Mouse (Mus musculus) retina, adult 2 months (tissue): ENCODE measurements around the gene Fam222a.

Experiments used
- DNase-seq: peaks from one replicate; pipeline ENCODE4 v3.0.0-alpha.2; 2012; ENCODE audit warnings: low read depth, low spot score

The Fam222a gene

DNA sequence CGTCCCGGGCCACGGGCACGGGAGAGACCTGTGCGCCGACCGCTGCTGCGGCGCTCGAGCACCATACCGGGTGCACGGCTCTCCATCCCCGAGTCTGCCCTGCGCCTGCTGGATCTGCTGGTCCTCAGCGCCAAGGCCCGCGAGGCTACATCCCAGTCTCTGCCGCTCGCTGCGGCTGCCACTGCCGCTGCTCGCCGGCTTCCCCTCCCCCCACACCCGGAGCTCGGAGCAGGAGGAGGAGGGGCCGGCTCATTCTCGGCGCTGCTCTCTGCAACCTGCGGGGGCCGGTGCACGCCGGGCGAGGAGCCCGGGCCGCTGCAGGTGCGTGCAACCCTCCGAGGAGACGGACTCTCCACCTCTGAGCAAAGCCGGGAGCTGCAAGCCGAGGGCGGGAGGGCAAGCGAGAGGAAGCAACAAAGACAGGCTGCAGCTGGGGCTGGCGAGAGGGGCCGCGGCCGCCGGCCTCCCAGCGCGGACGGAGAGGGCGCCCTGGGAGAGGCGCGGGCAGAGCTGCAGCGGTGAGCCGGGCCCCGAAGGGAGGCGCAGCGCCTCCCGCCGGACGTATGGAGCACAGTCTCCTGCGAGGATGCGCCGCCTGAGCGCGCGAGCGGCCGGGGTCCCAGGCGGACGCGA, at the start of gene Fam222a:
Gene Fam222a (plus strand): TSS at position 452 of the 633 bp plus-strand sequence.
- no peak for DNase-seq

DNA sequence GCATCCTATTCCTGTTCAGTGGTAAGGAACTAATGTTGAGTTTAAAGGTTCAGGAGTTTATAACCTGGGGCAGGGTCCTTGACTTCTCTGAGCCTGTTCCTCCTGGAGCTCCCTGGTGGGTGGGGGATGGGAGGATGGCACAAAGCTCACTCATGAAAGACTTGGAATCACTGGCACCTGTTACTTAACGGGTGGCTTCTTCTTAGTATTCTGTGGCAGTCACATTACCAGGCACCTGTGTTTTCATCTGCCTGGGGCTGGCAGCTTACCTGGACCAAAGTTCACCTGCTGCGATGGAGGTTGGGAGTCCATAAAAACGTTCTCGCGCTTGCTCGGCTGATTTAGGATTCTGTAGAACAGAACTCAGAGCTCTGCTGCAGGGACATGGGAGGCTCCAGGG, 39.5 kb upstream of the Fam222a start:
- no peak for DNase-seq

DNA sequence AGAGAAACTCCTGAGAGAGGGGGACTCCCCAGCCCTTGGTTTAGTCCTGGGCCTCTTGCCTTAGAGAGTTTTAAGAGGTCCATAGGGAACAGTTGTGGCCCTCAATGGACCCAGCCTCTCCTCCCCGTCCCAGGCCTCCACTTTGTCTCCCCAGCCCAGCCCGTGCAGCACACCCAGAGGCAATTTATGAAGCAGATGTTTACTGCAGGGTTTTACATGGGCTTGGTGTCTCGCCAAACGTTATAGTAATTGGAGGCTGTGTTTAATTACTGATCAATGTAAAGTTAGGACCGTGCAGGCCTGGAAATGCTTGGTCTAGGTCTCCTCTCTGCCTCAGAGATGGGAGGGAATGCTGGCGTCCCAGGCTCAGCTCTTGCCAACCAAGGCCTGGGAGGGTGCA, 37.5 kb upstream of the Fam222a start:
- DNase-seq: no peak

DNA sequence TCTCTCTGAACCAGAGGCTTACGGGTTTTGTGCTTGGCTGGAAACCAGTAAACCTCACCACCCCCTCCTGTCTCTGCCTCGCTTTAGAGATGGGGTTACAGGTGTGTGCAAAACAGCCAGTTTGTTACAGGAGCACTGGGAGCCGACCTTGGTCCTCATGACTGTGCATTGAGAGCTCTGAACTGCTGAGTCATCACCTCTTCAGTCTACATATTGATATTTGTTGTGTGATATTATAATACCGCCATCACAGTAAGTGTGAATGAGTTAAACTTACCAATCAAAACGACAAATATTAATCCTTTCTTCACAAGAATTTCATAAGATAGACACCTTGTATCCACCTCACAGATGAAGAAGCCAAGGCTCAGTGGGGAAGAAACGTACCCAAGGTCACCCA, 35.8 kb upstream of the Fam222a start:
- DNase-seq: no peak

DNA sequence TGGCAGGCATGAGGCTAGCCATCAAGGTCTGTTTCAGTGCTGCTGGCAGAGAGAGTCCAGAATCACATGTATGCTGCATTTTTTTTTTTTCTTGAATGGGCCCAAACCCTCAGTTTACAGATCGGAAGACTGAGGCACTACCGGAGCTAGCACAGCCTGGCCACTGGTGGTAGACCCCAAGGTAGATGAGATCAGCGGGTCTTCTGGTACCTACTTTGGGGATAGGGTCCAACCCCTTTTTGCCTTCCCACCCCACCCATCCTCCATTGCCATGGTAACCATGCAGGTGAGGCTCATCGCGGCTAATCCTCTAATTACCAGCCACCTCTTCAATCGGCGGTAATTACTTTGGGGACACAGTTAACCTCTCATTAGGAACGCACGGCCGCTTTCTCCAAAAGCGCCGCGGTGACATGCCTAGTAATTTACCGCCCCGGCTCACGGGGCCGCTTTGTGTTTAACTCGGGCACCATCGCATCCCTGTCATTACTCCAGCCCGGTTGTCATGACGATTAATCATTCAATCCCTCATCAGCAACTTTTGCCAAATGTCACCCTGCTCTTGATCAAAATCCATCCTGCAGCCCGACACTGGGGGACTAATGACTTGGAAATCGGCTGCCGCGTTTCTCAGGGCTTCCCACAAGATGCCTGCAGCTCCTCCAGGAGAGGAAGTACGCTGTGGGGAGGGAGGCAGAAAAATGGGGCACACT, 30.4 kb upstream of the Fam222a start:
- peak; percentile 56 for DNase-seq

DNA sequence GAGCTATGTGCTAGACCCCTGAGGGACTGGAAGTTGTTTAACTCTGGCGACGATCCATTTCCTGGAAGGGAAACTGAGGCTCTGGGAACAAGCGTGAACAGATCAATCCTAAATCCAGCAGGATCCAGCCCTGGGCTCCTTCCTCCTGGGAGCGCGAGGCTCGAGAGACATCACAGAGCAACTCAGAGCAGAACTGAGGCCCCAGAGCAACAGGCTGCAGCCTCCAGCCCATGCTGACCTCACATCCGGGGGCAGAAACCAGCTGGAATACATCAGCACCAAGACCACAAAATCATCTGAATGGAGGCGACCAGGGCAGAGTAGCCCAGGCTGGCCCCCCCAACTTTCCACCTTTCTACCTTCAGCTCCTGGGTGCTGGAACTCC, 29.8 kb upstream of the Fam222a start:
- no peak for DNase-seq

DNA sequence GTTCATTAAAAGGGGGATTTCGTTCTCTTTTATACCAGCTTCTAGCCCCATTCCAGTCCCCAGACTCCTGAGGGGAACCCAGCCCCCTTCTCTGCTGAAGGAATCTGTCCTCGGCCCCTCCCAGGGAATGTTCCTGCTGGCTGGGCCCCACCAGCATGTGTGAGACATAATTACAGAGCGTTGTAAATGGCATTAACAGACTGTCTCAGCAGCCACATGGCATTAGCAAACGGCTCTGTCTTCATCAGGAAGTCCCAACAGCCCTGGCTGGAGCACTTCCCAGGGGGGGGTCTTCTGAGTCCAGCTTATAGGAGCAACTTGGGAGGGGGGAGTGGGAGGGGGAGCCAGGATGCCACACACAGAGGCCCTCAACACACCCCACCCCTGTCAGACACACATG, 29.1 kb upstream of the Fam222a start:
- DNase-seq: no peak

DNA sequence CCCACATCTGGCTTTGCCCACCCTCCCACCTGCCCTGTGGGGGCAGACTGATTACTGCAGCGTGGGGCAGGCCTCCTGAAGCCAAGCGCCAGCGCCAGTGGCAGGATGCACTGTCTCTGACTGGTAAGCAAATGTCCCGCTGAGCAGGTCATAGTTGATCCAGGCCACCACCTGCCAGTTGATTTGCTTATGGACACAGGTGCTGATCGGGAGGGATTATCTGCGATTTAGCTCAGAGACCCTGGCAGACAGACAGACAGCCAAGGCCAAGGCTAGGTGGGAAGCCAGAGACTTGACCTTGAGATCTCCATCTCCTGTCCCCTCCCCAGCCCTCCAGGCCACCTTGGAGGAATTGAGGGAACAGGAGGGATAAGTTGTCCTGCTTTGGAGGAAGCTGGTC, 28.1 kb upstream of the Fam222a start:
- DNase-seq: peak; percentile 59

DNA sequence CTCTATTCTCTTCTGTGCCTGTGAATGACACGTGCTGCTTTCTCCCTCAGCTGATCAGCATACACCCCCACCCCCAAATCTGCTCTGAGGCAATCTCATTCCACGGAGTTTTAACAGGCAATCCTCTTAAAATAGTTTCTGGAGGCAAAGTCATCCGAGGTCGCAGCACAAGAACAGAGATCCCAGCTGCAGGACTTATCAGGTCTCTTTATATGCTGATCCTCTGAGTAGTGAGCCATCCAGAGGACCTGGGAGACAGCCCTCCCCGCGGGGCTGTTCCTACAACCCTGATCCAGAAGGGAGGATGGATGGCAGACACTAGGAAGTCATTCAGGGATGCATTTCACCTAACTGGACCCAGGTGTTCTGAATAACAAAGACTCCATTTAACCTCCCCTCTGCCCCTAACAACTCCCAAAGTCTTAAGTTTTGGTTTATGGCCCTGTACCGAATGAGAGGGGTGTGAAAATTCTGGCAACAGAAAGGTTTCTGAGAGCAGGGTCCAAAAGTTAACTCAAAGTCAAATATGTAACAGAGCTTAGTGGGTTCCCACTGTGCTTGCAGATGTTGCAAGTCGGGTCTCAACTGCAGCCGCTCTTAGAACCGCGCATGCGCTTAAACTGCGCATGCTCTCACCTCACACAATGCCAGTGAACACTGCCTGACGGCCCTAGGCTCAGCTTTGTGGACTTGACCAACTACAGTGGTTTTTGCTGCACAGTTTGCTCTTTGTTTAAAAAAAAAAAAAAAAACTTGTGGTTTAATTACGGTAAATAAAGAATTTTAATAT, 26.0 kb upstream of the Fam222a start:
- DNase-seq: peak; percentile 59

DNA sequence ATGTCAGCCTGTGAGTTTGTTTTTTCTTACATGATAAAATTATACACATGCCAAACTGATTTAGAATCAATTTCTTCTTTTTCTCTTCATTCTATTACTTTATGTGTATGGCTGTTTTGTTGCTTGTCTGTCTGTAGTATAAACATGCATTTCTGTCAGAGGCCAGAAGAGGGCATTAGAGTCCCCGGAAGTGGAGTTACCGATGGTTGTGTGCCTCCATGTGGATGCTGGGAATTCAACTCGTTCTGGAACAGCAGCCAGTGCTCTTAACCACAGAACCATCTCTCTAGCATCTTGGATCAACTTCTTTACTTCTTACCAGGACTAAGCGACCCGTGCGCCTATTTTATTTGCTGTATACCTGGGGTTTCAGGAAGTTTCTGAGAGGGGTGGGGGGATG, 24.2 kb upstream of the Fam222a start:
- no peak for DNase-seq

DNA sequence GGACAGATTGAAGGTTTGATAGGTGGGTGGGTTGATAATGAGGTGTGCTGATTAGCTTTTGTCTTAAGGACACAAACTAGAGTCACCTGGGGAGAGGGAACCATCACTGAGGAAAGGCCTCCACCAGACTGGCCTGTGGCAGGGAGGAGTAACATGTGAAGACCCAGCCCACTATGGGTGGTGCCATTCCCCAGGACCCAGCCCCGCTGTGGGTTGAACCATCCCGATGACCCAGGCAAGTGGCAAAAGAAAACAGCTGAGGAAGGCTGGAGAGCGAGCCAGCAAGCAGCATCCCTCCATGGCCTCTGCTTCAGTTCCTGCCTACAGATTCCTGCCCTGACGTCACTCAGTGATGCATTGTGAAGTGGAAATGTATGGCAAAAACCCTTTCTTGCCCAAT, 23.6 kb upstream of the Fam222a start:
- no peak for DNase-seq

DNA sequence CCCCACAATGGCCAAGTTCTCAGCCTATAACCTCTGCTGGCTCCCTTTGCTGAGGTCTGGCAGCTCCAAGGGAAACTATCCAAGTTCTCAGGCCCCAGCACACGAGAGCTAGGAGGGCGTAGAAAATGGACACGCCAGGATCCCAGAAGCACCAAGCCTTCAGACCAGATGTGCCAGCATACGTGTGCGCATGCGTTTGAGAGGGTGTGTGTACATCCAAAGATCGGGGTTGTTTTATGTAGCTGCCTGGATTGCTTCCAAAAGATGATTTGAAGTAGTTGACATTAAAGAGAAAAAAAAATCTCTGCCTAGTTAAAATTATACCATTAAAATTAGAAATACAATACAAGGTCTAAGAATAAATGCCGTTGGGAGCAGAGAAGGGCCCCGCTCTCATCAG, 22.7 kb upstream of the Fam222a start:
- no peak for DNase-seq

DNA sequence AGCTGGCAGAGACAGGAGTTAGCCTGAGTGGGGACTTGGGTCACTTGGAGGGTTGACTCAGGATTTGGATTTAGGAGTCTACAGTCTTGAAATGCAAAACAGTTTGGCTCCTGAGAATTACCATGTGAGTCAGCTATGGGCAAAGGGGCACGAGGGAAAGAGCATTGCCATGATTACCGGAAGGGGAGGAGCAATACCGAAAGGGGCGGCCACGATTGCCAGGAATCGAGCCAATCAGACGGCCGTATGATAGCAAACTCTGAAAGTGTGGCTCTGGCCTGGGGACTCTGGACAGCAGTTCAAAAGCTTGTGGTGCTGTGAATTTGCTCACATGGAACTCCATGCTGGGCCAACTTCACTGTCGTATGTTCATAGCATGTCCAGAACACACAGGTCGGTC, 18.8 kb upstream of the Fam222a start:
- DNase-seq: no peak

DNA sequence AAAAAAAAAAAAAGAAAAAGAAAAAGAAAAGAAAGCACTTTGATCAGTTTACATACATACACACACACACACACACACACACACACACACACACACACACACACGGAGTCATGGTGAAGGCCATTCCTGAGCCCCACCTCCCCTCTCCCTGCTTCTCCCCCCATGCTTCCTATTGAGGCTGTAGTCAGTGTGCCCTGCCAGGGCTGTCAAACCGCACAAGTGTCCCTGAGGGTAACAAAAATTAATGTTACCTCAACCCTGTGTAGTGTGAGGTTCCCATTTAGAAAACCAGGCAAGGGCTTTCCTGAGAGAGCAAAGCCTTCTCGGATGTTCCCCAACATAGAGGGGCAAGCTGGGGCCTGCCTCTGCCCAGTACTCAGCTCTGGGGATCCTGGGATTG, 18.0 kb upstream of the Fam222a start:
- DNase-seq: no peak

DNA sequence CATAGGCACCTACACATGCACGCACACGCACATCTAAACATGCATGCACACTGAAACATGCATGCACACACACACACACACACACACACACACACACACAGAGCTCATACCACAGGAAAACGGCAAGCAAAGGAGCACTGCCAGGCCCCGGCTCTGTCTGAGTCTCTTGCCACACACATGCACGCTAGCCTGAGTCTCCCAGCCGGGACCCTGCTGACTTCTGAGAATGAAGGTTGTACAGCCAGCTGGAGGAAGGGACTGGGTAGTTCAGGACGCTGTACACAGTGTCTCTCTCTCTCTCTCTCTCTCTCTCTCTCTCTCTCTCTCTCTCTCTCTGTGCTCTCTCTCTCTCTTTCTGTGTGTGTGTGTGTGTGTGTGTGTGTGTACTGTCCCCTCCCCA, 17.4 kb upstream of the Fam222a start:
- DNase-seq: no peak

DNA sequence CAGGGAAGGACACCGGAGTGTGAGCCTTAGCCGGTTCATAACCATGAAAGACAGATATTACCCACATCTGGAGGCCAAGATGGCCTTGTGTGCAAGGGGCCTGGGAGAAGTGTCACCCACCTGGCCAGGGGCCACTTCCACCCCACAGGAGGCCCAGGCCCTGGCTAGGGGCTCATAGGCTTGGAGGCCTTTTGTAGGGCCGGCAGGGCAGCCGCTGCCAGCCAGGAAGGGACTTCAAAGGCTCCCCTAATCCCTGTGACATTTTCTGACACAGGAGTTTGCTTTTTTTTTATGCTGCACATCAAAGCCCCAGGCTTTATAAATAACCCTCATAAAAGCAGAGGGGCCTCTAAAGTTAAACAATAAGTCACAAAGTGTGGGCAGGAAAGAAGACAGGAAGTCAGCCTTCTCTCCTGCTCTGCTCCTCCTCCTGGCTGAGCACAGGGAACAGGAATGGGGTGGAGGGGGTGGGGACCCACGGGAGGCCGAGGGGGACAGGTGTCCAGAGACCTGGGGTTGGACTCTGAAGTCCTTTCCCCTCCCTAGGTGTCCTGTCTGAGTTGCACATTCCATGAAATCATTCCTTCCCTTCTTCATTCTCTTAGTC, 16.8 kb upstream of the Fam222a start:
- no peak for DNase-seq

DNA sequence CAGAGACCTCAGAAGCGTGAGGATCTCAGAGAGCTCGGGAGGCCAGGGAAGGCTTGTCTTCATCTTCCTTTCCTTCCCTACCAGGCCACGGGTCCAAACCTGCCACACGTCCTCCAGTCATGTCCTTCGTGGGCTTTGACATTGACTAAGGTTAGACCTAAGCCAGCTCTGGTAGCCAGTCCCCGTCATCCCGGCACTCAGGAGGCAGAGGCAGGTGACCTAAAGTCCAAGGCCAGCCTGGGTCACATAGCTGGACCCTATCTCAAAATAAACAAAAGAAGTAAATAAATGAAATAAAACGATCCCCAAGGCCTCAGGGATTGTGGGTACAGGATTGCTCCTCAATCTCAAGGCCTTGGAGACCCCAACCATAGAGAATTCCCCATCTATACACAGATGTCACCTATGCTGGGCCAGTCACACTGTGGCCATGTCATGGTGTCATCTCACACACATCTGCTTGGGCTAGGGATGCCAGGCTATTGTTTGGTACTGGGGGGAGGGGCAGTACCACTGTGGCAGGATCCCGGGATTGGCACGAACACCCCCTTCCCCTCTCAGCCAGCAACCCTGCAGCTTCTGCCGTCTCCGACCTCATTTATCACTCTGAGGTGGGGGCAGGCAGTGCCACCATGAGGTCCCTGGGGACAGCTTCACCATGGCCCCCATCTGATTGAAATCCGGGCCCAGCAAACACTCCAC, 15.2 kb upstream of the Fam222a start:
- no peak for DNase-seq

DNA sequence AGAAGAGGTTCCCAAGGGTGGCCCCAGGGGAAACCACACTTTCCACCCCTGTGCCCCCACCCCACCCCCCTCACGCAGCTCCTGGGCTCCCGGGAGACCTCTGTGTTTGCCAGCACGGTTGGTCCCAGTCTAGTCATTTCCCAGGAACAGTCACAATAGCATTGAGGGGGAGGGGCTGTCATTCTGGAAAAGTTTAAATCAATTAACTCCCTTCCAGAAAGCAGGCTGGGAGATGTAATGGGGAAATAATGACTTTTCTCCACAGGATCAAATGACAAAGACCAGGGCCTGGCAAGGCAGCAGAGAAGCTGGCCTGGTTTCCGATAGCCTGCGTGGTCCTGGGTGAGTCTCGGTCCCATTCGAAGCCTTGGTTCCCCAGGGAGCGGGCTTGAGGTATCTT, 14.1 kb upstream of the Fam222a start:
- no peak for DNase-seq

DNA sequence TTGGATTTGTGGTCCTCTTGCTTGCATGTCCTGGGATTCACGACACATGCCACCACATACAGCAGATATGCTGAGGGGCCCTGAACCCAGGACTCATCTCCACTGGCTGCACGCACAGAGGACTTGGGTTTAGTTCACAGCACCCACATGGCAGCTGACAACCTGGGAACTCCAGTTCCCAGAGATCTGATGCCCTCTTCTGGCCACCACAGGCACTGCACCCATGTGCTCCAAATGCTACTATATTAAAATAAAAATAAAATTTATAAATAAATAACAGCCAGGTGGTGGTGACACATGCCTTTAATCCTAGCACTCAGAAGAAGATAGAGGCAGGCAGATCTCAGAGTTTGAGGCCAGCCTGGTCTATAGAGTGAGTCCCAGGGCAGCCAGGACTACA, 12.4 kb upstream of the Fam222a start:
- DNase-seq: no peak

DNA sequence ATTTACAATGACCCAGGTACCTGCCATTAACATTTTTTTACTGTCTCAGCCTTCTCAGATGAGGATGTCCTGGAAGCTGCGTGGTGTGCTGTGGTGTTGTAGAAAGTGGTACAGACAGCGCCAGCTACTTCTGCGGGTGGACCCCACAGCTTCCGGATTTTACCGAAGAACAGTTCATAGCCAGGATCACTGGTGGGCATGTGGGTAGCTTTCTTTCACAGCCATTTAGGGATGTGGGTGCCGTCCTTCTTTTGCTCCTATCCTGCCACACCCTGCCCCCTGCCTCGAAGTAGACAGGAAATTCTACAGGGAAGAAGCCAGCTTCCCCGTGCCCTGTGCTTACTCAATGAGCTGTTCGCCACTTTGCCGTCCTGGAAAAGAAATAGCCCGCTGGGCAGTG, 11.7 kb upstream of the Fam222a start:
- no peak for DNase-seq

DNA sequence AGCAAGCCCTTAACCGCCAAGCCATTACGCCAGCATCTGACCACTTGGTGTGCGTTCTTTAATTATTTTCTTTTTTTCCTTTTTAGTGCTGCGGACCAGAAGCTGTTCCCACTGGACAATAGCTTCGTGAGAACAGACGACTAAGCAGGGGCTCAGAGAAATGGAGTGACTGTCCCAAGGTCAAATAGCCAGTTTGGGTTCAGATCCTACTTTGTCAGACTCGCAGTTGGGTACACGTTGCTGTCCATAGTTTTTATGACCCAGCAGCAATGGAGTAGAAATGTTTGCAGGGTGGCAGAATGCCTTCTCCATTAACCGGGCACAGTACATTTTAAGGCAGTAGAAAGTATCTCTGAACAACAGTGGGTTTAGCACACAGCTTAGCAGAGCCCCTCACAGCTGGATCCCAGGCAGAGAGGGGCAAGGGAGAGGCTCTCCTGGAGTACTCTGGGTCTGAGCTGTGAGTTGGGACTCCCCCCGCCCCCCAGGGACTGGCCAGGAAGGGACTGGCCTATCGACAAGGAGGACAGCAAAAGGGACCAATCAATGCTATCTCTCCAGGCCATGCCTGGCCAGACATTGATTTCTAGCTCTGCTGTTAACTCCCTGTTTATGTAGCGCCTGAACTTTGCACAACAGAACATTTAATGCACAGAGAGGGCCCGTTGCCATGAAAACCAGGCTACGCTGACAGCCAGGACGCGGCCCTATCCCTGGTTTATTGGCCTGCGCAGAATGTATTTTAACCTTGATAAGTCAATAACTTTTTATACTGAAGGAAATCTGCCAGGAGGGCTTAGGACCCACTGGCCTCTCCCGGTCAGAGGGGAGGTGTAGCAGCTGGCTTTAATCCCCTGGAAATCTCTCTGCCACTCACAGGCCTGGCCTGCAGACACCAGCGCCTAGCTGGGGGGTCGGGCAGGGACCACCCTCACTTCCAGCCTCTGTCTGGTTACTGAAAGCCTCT, 9.8 kb upstream of the Fam222a start:
- DNase-seq: no peak
